Mouse (Mus musculus): ENCODE data around the gene Kifc3.
A peak's percentile ranks its signal among the peaks of the same experiment; 100 is the strongest.
"Not testable (repeated sequence)": the region's sequence is repeated elsewhere in the genome, so short reads cannot be mapped to it uniquely, and the experiment has no call there.

The Kifc3 gene

DNA sequence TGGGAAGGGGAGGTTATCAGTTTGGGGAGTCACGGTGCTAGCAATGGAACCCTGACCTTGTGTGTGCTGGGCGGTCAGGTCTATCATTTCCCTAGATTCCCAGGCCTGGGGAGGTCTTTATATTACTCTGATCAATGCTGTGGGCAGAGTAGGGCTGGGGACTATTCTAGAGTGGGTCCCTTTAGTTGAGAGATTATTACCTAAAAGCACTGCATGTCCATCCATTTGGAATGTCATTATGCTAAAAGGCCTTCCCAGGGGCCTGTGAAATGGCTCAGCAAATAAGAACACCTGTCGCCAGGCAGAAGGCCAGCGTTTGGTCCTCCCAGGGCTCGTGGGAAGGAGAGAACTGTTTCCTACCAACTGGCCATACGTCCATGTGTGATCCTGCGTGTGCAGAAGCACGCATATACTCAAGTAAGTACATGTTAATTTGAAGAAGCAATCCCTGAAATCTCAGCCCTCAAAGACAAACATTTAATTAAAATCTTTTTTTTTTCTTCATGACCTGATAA, 499 bp downstream of the Kifc3 start:
- DNase-seq, result peak; percentile 49

DNA sequence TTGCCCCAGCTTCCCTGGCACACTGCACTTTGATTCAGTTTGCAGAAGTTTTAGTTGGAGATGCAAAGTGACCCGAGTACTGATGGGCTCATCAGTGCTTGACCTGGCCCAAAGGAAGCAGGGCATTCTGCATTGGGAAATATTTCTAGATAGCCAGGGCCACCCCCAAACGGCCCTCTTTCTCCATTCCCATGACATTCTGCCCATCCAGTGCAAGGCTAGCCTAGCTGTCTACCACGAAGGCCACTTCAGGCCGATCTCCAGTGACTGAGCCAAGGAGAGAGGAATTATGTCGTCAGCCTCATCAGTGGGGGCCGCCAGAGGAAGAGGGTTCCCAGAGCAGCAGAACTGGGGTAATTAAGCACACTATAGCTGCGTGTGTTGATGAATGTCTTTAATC, 1.1 kb downstream of the Kifc3 start:
- DNase-seq, result no peak

DNA sequence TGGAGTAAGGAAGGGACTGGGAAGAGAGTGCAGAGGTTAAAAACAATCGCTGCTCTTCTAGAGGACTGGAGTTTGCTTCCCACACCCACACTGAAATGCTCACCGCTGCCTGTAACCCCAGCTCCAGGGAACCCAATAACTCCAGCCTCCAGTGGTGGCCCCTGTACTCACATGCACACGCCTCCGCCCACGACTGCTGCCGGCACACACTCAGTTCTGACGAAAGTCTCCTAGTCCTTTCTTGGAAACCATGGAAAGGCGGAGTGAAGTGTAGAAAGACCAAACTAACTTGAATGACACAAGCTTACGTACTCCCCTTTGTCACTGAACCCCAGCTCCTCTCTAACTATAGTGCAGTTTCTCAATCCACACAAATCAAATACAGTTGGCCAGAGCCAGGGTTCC, 2.6 kb downstream of the Kifc3 start:
- DNase-seq, result no peak

DNA sequence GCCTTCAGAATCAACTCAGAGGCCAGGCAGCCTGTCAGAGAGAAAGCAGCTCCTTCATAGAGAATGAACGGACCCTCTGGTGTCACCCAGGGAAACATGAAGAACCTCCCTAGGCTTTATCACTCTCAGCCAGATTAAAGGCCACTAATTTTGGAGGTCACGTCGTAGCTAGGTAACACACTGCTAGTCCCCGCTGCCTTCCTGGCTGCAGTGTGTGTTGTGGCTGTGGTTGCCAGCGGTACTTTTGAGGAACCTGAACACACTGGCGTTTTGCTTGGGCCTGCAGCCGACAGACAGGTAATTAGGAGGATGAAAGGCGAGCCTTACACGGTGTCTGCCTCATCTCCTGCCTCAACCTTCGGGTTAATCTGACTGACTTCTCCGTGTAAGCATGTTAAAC, 6.9 kb downstream of the Kifc3 start:
- no peak for DNase-seq

DNA sequence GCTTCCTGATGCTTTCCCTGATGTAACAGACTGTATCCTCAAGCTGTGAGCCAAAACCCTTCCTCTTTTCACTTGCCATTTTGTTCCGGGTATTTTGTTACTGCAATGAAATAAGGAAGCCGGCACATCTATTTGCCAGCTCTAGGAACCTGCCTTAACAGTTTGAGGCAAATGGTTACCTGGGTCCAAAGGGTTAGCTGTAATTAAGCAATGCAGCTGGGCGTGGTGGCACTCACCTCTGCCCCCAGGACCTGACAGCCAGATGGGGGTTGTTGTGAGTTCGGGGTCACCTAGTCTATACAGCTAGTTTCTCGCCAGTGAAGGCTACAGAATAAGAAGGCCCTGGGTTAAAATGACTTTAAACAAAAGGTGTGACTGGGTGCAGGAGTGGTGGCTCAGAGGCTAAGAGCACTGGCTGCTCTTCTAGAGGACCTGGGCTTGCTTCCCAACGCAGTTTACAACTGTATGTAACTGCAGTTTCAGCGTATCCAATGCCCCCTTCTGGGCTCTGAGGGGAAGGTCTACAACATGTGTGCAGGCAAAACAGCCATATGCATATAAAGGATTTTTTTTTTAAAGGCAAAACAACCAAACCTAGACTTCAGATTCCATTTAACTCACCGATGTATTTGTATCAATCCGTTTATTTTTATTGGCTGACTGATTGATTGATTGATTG, 11.0 kb downstream of the Kifc3 start:
- DNase-seq, result no peak

DNA sequence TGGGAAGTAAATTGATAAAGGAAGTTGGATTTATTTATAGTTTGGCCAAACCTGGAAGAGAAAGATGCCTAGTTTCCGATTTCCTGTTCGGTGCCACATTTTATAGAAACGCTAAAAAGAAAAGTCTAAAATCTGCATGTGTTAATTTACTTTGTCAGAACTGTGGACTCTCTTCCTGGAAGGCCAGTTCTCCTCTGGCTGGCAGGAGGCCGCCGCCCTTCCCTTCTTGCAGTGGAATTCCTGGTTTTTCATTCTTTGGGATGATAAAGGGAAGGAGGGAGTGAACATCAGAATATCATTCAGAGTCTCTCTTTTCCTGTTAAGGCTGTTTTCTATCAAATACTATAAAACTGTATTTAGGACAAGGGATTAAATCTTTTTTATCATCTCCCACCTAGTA, 15.0 kb downstream of the Kifc3 start:
- no peak for DNase-seq

DNA sequence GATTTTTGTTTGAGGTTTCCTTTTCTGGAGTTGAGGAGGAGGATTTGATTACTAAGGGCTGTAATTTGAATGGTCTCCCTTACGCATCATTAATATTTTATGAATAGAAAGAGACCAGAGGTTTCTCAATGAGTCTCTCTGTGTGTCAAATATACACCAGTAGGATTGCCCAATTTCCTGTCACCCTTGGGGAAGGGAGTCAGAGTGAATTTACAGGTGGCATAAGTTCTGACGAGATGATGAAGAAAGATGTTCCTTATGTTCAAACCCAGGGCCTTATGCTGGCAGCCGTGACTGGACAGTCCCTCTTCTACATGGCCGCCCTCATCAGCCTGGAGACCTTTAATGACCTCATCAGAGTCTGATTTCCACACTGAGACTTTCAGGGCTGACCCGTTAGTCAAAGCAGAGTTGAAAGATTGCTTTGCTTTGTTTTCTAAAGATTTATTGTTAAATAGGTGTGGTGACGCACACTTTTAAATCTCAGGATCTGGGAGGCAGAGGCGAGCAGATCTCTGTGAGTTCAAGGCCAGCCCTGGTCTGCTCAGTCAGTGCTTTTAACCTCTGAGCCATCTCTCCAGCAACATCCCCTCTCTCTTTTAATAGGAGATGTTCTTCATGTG, 16.6 kb downstream of the Kifc3 start:
- no peak for DNase-seq

DNA sequence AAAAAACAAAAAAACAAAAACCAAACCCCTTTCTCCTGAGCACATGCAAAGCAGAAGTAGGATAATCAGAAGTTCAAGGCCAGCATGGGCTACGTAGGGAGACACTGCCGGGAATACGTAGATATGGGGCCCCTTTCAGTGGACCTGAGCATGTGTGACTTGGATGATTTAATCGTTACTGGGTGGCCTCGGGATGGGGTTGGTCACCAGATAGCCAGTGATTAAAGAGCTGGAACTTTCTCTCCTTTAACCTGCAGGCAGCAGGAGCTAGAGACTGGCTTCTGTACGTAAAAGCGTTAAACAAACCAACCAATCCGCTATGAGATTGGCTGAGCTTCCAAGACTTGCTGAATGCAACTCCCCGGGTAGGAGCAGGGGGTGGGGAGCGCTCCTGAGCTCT, 17.5 kb downstream of the Kifc3 start:
- DNase-seq, result no peak

DNA sequence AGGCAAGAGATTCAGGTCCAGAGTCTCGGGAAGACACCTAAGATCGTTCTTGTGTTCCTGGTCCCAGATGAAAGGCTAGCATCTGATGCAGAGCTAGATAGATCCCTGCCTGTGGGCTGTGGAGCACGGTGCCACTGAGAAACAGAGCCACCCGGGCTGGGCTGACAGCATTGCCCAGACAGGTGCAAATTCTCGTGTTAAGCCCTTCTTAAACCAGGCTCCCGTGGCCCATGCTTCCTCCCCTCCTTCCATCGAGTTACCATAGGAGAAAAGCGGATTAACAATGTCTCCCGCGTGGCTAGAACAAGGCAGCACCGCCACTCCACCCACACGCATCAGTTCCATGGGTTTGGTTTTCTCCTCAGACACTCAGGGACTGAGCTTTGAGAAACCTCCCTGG, 18.4 kb downstream of the Kifc3 start:
- DNase-seq, result no peak

DNA sequence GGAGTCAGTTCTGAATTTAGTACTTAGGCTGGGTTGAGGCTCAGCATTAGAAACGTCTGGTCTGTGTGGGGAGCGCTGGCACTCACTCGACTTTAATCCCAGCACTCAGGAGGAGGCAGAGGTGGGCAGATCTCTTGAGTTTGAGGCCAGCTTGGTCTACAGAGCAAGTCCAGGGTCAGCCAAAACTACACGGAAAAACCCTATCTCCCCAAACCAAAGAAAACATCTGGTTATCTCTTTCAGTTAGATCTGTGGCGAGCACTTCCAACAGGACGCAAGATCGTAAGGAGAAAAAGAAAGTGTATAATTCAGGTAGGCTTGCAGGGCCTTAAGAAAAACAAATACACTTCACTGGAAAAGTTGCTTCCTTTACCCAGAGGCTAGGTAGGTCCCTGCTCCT, 20.8 kb downstream of the Kifc3 start:
- no peak for DNase-seq

DNA sequence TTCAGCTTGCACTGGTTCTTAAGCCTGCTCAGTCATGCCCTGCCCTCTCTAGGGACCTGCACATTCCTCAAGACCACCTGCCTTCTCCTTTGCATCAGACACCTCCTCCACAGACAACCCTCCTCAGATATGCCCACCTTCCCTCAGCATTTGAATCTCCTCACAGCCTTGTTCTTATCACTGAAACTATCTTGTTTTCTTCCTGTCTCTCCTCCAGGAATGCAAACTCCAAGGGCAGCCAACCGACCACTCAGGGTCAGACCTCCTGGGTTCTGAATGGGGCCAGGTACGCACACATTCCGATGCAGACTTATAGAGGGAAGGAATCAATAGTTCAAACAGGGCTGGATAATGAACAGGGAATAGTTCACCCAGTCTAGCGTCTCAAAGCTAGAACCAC, 24.4 kb downstream of the Kifc3 start:
- no peak for DNase-seq

DNA sequence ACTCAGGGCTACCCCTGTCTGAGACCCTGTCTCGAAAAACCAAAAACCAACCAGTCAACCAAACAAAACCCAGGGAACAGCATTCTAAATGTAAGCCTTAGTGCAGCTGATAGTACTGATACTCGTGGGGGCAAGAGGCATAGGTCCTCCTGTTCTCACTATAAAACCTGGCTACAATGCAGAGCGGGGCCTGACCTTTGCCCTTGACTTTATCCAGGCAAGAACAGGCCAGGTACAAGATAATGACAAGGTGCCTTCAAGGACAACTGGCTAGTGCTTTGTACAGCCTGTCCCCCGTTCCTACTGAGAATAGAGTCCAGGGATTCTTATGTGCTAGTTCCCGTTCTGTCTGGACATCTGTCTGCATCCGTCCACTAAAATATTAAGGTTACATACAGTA, 25.6 kb downstream of the Kifc3 start:
- no peak for DNase-seq

DNA sequence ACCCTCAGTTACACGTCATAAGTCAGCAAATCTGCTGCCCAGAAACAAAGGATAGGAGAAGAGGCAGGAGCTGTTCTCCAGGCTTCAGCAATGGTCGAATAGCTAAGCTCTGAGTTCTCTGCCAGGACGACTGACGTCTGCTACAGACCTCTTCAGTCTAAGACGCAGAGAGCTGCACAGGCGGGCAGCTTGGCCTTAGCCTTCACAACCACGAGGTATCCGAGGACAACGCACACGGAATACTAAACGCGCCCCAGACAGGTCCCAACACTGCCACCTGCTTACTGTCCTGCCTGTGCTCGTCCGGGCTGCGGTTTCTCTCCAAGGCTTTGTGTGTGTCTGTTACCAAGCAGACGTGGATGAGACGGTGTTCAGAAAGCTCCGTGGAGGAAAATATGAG, 26.8 kb downstream of the Kifc3 start:
- DNase-seq, result no peak

DNA sequence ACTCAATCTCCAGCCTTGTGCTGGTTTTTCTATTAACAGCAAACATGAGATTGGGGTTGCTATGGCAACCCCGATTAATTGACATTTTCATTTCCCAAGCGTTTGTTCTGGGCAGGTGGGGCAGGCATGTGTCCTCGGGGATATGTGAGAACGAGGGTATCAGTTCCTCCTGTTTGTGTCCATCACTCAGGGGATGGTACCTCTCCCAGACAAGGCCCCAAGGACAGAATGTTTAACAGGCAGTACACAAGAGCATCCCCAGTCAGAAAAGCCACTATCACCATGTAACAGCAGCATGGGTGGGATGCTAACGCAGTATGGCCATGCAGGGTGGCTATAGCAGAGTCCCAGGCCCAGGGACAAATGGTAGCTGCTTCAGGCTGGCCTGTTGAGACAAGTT, 27.3 kb downstream of the Kifc3 start:
- DNase-seq, result no peak

DNA sequence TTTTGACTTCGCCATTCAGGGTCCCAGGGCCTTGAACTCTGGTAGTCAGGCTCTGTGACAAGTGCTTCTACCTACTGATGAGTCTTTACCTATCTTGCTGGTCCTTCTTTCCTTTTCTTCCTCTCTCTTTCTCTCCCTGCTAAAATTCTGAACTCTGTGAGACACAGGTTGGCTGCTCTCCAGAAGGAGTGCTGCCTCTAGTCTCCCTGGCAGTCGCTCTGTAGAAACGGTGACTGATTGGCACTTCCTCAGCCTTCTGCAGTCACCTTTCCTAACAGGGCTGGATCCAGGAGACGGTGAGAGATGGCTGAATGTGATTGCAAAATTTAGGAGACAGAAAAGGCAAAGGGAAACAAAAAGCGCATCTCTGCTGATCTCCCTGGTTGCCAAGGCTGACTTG, 30.2 kb downstream of the Kifc3 start:
- no peak for DNase-seq

DNA sequence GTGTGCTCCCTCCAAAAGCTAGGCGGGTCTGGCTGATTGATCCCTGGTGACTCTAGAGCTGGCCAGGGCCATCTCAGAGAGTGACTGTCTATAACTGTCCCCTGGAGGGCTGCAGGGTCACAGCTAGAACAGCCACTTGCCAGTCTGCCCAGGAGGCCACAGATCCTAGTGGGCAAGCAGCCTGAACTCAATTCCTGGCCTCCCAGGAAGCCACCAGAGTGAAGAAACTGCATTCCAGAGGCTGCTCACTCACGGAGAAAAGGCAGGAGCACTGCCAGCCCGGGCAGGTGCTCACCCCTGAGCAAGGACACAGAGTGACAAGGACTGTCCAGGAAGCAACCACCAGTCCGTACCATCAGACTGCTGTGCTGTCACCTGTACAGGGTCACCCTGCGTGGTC, 34.9 kb downstream of the Kifc3 start:
- DNase-seq, result peak; percentile 92

DNA sequence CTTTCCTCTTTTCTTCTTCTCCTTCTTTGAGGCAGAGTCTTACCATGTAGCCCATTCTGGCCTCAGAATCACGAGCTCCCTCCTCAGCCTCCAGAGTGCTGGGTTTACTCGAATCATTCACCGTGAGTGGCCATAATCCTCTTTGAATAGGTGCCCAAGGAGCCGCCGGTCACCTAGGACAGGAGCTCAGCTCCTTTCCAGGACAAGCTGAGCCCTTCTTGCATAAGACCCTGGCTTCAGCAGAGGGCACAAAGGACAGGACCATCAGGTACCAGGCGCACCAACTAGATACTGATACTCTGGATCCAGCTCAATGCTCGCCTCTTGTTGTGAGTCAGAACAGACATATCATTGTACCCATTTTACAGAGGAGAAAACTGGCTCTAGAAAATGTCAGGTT, 36.2 kb downstream of the Kifc3 start:
- DNase-seq, result peak; percentile 46

DNA sequence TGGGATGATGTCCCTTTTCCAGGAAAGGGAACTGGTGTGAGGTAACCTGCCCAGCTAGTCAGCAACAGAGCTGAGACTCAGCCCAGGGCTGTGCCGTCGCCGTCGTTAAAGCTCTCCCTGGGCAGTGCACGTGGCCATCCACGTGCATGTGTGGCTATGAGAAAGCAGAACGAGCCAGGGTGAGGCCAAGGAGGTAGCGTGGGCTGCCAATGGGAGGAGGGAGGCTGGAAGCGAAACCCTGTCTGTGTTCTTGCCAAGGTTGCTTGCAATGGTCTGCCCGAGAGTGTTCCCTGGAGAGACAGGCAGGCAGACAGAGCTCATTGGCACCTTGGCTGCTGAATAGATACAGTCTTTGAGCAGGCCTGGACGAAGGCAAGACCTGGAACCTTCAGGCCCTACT, 36.7 kb downstream of the Kifc3 start:
- peak; percentile 93 for DNase-seq

DNA sequence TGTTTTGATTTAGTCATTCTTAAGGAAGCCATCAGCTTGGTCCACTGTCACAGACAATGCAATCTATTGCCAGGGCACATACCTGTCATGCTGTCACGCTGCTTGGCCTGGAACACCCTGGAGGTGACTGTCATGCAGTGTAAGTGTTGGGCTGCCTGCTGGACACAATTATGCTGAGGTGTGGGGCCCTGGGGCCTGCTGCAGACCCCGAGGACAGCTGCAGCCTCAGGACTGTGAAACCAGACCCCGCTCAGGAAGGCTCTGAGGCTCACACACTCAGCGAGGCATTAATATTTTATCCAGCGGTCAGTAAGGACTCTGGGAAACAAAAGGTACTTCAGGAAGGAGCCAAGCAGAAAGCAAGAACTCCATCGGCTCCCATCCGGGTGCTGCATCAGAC, 38.1 kb downstream of the Kifc3 start:
- no peak for DNase-seq

DNA sequence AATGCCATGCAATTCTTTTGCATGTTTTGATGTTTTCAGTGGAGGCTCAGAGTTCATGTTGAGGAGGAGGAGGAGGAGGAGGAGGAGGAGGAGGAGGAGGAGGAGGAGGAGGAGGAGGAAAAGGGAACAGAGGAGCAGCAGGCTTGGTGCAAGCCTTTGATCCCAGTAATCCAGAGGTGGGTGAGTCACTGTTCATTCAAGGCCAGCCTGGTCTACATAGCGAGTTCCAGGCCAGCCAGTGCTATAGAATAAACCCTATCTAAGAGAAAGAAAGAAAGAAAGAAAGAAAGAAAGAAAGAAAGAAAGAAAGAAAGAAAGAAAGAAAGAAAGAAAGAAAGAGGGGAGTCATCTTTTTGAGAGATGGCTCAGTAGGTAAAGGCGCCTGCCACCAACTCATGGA, 38.6 kb downstream of the Kifc3 start:
- not testable (repeated sequence) for DNase-seq

DNA sequence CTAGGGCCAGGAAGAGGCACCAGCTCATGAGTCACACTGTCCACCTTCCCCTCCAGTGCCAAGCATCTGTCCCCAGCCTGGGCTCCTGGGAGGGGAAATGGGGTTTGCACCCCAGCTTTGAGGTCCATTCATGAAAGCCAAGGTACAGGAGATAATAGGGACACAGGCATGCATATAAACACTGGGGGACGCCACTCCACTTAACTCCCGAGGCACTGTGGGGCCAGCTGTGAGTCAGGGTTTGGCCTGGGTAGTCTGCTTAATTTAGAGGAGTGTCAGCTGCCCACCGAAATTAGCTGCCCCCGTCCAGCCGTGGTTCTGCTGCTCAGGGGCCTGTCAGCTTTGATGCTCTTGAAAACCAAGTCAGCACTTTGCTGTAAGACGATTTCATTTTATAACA, 39.8 kb downstream of the Kifc3 start:
- DNase-seq, result no peak

DNA sequence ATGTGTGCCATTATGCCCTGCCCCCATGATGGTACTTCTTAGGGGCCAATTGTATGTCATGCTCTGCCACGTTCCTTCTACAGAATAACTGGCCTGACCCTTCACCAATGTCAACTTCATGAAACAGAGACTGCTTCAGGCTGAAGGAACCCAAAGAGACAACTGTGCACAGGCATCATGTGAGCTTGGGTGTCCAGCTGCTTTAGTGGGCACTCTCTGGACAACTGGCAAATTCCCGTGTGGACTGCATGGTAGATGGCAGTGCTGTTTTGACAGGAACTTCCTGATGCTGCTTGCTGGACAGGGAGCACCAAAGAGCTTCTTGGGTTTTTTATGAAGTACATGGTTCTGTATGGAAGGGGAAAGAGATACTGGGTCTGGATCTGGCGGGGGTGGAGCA, 43.3 kb downstream of the Kifc3 start:
- DNase-seq, result no peak

DNA sequence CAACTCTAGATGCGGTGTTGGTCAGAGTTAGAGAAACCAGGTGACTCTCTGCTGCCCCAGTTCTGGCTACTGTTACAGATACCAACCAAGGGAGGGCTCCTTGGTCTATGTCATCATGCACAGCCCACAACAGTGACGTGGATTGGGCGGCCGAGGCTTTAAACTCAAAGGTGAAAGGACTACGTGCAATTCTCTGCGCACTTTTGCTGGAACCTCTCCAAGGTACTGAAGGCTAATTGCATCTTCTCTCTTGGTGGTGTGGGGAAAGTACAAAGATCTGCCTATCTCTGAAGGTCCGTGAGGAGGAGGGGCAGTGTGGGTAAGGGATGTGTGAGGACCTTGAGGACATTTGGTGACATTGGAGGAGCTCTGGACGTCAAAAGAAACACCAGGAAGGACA, 44.0 kb downstream of the Kifc3 start:
- peak; percentile 72 for DNase-seq

DNA sequence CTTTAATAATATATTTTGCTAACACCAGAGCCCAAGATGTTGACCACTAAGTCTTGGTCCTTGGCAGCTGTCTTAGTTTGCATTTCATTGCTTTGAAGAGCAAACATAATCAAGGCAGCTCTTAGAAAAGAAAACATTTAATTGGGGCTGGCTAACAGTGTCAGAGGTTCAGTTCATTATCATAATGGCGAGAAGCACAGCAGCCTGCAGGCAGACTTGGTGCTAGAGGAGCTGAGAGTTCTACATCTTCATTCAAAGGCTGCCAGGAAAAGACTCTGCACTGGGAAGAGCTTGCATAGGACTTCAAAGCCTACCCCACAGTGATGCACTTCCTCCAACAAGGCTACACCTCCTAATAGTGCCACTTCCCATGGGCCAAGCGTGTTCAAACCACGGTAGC, 45.5 kb downstream of the Kifc3 start:
- no peak for DNase-seq

DNA sequence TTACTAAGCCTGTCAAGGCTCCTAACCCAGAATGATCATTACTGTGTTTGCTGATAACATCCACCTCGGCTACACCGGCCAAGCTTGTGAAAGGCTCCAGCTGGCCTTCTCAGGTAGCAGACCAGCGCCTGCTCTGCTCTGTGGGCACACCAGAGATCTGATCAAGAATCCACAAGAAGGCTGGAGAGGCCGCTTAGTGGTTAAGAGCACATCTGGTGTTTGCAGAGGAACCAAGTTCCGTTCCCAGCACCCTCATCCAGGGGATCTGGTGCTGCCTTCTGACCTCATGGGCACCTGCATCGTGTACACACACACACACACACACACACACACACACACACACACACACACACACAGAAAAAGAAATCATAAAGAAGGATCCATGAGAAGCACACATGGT, 46.5 kb downstream of the Kifc3 start:
- DNase-seq, result no peak

All from kidney, adult 11 months (tissue).